Mouse (Mus musculus) thymus, postnatal 4 days (tissue): Measurements from ENCODE around the gene Anpep.

Experiments
- DNase-seq: peaks from one replicate; pipeline ENCODE4 v3.0.0; 2021

Gene Anpep

GRCm38 (mm10) chr7:79866294-79867000 is 5.6 kb upstream of the Anpep start:
- no peak for DNase-seq

GRCm38 (mm10) chr7:79861794-79862193 is 935 bp upstream of the Anpep start:
- no peak for DNase-seq

- no peak for DNase-seq
Observed at GRCm38 (mm10) chr7:79858956-79859630, 1.8 kb downstream of the Anpep start.

- DNase-seq, result peak; percentile 35
Observed at GRCm38 (mm10) chr7:79858202-79858934, 2.5 kb downstream of the Anpep start.

GRCm38 (mm10) chr7:79856305-79856704 is 4.6 kb downstream of the Anpep start:
- DNase-seq, result no peak

- DNase-seq, result peak; percentile 29
Observed at GRCm38 (mm10) chr7:79847456-79848451, 13.1 kb downstream of the Anpep start.

GRCm38 (mm10) chr7:79846342-79846741 is 14.5 kb downstream of the Anpep start:
- no peak for DNase-seq

- DNase-seq, result no peak
Observed at GRCm38 (mm10) chr7:79844090-79844802, 16.6 kb downstream of the Anpep start.

GRCm38 (mm10) chr7:79842163-79842562 is 18.7 kb downstream of the Anpep start:
- DNase-seq, result no peak

- DNase-seq, result no peak
Observed at GRCm38 (mm10) chr7:79837247-79837646, 23.6 kb downstream of the Anpep start.

- no peak for DNase-seq
Observed at GRCm38 (mm10) chr7:79835196-79835595, 25.7 kb downstream of the Anpep start.

GRCm38 (mm10) chr7:79832980-79833379 is 27.9 kb downstream of the Anpep start:
- no peak for DNase-seq

GRCm38 (mm10) chr7:79831585-79831984 is 29.3 kb downstream of the Anpep start:
- no peak for DNase-seq

GRCm38 (mm10) chr7:79831145-79831544 is 29.7 kb downstream of the Anpep start:
- DNase-seq, result no peak

GRCm38 (mm10) chr7:79828341-79828740 is 32.5 kb downstream of the Anpep start:
- DNase-seq, result no peak

- no peak for DNase-seq
Observed at GRCm38 (mm10) chr7:79822092-79822695, 38.7 kb downstream of the Anpep start.

- DNase-seq, result no peak
Observed at GRCm38 (mm10) chr7:79819996-79820395, 40.9 kb downstream of the Anpep start.

- no peak for DNase-seq
Observed at GRCm38 (mm10) chr7:79819515-79819914, 41.3 kb downstream of the Anpep start.

GRCm38 (mm10) chr7:79818321-79818720 is 42.5 kb downstream of the Anpep start:
- no peak for DNase-seq

- DNase-seq, result no peak
Observed at GRCm38 (mm10) chr7:79813409-79813808, 47.5 kb downstream of the Anpep start.
